In genomic region chr4:140641414-140641918, GRCm38 (mm10) we compare ENCODE assay signal across 14 mouse cellular contexts. TPM values are rescaled to one million over a fixed set of nuclear protein-coding genes. Genes with fewer than 3 reads are reported as not detected.
DNase-seq lines count a peak whose midpoint lies in the region; ATAC-seq lines count a peak whose summit lies in the region.
"Had no signal": no experiment of that assay in that cellular context is flagged by ENCODE, and none has a peak within 500 bp of the region (broad histone marks: within the 10 kb centered on the region; RNA-seq: fewer than 3 reads in every experiment).

No protein-coding gene starts in this region.

- H3K9me3 ChIP-seq in forebrain, embryonic 15.5 days: no peaks in the 10 kb centered on the region
- H3K9me3 ChIP-seq in forebrain, embryonic 11.5 days (ENCODE audit: control insufficient read depth, low read length): peaks cover 3% of the 10 kb centered on the region; the same call in 1 of the 2 replicates
- H3K9me3 ChIP-seq in midbrain, embryonic 15.5 days: no peaks in the 10 kb centered on the region
- no peaks in the 10 kb centered on the region for H3K9me3 ChIP-seq in midbrain, embryonic 16.5 days (replicated peaks; ENCODE audit: control insufficient read depth, low read length, poor library complexity, severe bottlenecking)

- ATAC-seq in forebrain, embryonic 15.5 days (replicated peaks): peak; percentile 42
- ATAC-seq in forebrain, embryonic 11.5 days (replicated peaks; ENCODE audit: low FRiP score): no peak
- ATAC-seq in midbrain, embryonic 15.5 days (replicated peaks): no peak
- ATAC-seq in midbrain, embryonic 16.5 days: no peak
- ATAC-seq in megakaryocyte, adult 5-6 weeks (ENCODE audit: poor library complexity, severe bottlenecking): no peak
- ATAC-seq: intestine, embryonic 16.5 days had no signal

- H3K27ac ChIP-seq in forebrain, embryonic 15.5 days (replicated peaks): peak overlapping the region; percentile 84
- no peak overlapping the region for H3K27ac ChIP-seq in forebrain, embryonic 11.5 days (ENCODE audit: low read depth, low read length)
- 0 out of 2 replicates have a peak overlapping the region, but pooled peaks have one; percentile 20 for H3K27ac ChIP-seq in midbrain, embryonic 15.5 days
- H3K27ac ChIP-seq in midbrain, embryonic 16.5 days (ENCODE audit: low read length): no peak overlapping the region
- H3K27ac ChIP-seq: liver, embryonic 14.5 days had no signal

- H3K4me3 ChIP-seq in forebrain, embryonic 15.5 days: no peak overlapping the region
- H3K4me3 ChIP-seq in forebrain, embryonic 11.5 days (ENCODE audit: low read depth, low read length): no peak overlapping the region
- no peak overlapping the region for H3K4me3 ChIP-seq in midbrain, embryonic 15.5 days
- H3K4me3 ChIP-seq in midbrain, embryonic 16.5 days (ENCODE audit: low read depth, low read length): no peak overlapping the region
- H3K4me3 ChIP-seq: megakaryocyte, embryonic 14.5 days had no signal

- 0 out of 2 replicates have a peak overlapping the region, but pooled peaks have one; percentile 6 for H3K9ac ChIP-seq in forebrain, embryonic 15.5 days (replicated peaks)
- H3K9ac ChIP-seq in forebrain, embryonic 11.5 days (ENCODE audit: low read length): no peak overlapping the region
- H3K9ac ChIP-seq in midbrain, embryonic 15.5 days: no peak overlapping the region
- H3K9ac ChIP-seq in midbrain, embryonic 16.5 days (ENCODE audit: low read depth, low read length): no peak overlapping the region
- H3K9ac ChIP-seq: liver, embryonic 14.5 days had no signal

- peaks cover 5% of the 10 kb centered on the region; the same call in 1 of the 2 replicates for H3K36me3 ChIP-seq in forebrain, embryonic 15.5 days
- H3K36me3 ChIP-seq in forebrain, embryonic 11.5 days (ENCODE audit: control insufficient read depth, insufficient read depth, low read length): no peaks in the 10 kb centered on the region; the same call in 1 of the 2 replicates
- no peaks in the 10 kb centered on the region for H3K36me3 ChIP-seq in midbrain, embryonic 15.5 days (replicated peaks)
- H3K36me3 ChIP-seq in midbrain, embryonic 16.5 days (ENCODE audit: control insufficient read depth, insufficient read depth, low read length): no peaks in the 10 kb centered on the region

- DNase-seq in forebrain, embryonic 11.5 days (ENCODE audit: low spot score): no peak
- DNase-seq in cerebellum, postnatal 25 days: peak; percentile 82 to 85
- DNase-seq in layer of hippocampus, postnatal 36 days: peak; percentile 61 to 67
- DNase-seq in c-Kit-positive CD71-positive TER-119-positive erythroid progenitor cells, embryonic 14.5 days (ENCODE audit: low spot score): no peak
- DNase-seq: adrenal gland, postnatal 25 days; thymus, postnatal 25 days had no signal

- H3K27me3 ChIP-seq in forebrain, embryonic 15.5 days: no peaks in the 10 kb centered on the region
- no peaks in the 10 kb centered on the region for H3K27me3 ChIP-seq in forebrain, embryonic 11.5 days (ENCODE audit: control insufficient read depth, insufficient read depth, low read length)
- no peaks in the 10 kb centered on the region for H3K27me3 ChIP-seq in midbrain, embryonic 15.5 days (replicated peaks)
- no peaks in the 10 kb centered on the region for H3K27me3 ChIP-seq in midbrain, embryonic 16.5 days (ENCODE audit: control insufficient read depth, insufficient read depth, low read depth, low read length)

- H3K4me2 ChIP-seq in forebrain, embryonic 15.5 days (replicated peaks): no peak overlapping the region
- no peak overlapping the region for H3K4me2 ChIP-seq in forebrain, embryonic 11.5 days (ENCODE audit: low read depth, low read length, severe bottlenecking)
- H3K4me2 ChIP-seq in midbrain, embryonic 15.5 days: no peak overlapping the region
- no peak overlapping the region for H3K4me2 ChIP-seq in midbrain, embryonic 16.5 days (ENCODE audit: low read length)
- H3K4me2 ChIP-seq: heart, embryonic 11.5 days had no signal

- peaks cover 48% of the 10 kb centered on the region for H3K4me1 ChIP-seq in forebrain, embryonic 15.5 days
- H3K4me1 ChIP-seq in forebrain, embryonic 11.5 days (replicated peaks; ENCODE audit: control insufficient read depth, insufficient read depth, low read length): no peaks in the 10 kb centered on the region
- peaks cover 34% of the 10 kb centered on the region for H3K4me1 ChIP-seq in midbrain, embryonic 15.5 days
- peaks cover 24% of the 10 kb centered on the region for H3K4me1 ChIP-seq in midbrain, embryonic 16.5 days (ENCODE audit: control insufficient read depth, insufficient read depth, low read length)
- H3K4me1 ChIP-seq: megakaryocyte, embryonic 14.5 days had no signal

- WGBS in forebrain, embryonic 15.5 days: 51% methylated on average over 5 of the region's 5 CpGs
- 83% methylated on average over 5 of the region's 5 CpGs for WGBS in forebrain, embryonic 11.5 days
- whole genome bisulfite sequencing in midbrain, embryonic 15.5 days: 76% methylated on average over 5 of the region's 5 CpGs
- 70% methylated on average over 5 of the region's 5 CpGs for WGBS in midbrain, embryonic 16.5 days

RNA-seq across cellular contexts. Expression of gene Arhgef10l, which starts 24.3 kb away (rescaled TPM):
- polyA plus RNA-seq in forebrain, embryonic 15.5 days (2015; fragmentation: Nextera tagmentation; extraction: Ambion mirVana): 24.5 and 26.9 TPM in 2 replicates
- polyA plus RNA-seq in forebrain, embryonic 11.5 days (2014; fragmentation: Nextera tagmentation; extraction: Ambion mirVana): 23.3 and 23.6 TPM in 2 replicates
- 30.7 and 31.5 TPM in 2 replicates for polyA plus RNA-seq in midbrain, embryonic 15.5 days (2015; fragmentation: Nextera tagmentation; extraction: Ambion mirVana)
- polyA plus RNA-seq in midbrain, embryonic 16.5 days (2015; fragmentation: Nextera tagmentation; extraction: Ambion mirVana): 24.5 and 27.8 TPM in 2 replicates
- total RNA-seq in layer of hippocampus, postnatal 36 days (2021): 10 to 100 TPM; 41.7 to 43.9 TPM
- 22.8 and 25.3 TPM in 2 replicates for total RNA-seq in megakaryocyte, adult 5-6 weeks (2015)
- 72.2 and 83.3 TPM in 2 replicates for total RNA-seq in megakaryocyte, adult 5-6 weeks (2017)

RNA-seq across cellular contexts. Expression of gene Rcc2, which starts 58.9 kb away (rescaled TPM):
- polyA plus RNA-seq in forebrain, embryonic 15.5 days (2015; fragmentation: Nextera tagmentation; extraction: Ambion mirVana): 36.1 and 51.2 TPM in 2 replicates
- polyA plus RNA-seq in forebrain, embryonic 11.5 days (2014; fragmentation: Nextera tagmentation; extraction: Ambion mirVana): 91.6 and 100 TPM in 2 replicates
- polyA plus RNA-seq in midbrain, embryonic 15.5 days (2015; fragmentation: Nextera tagmentation; extraction: Ambion mirVana): 28.1 and 34.9 TPM in 2 replicates
- 9.7 and 11.5 TPM in 2 replicates for polyA plus RNA-seq in midbrain, embryonic 16.5 days (2015; fragmentation: Nextera tagmentation; extraction: Ambion mirVana)
- total RNA-seq in layer of hippocampus, postnatal 36 days (2021): 10 to 100 TPM; 87.9 to 90.7 TPM
- total RNA-seq in megakaryocyte, adult 5-6 weeks (2015): 30.3 and 37.4 TPM in 2 replicates
- 50.8 and 57.3 TPM in 2 replicates for total RNA-seq in megakaryocyte, adult 5-6 weeks (2017)

Comparison
In these comparisons a context has a peak if more than half of its experiments do, and no peak if none do; other contexts are left out.
1. H3K27ac ChIP-seq: peak in forebrain, embryonic 15.5 days (single experiment) and midbrain, embryonic 15.5 days (single experiment); none in forebrain, embryonic 11.5 days (single experiment) and midbrain, embryonic 16.5 days (single experiment).
2. DNase-seq: peak in cerebellum, postnatal 25 days (2 of 2) and layer of hippocampus, postnatal 36 days (2 of 2); none in forebrain, embryonic 11.5 days (single experiment) and c-Kit-positive CD71-positive TER-119-positive erythroid progenitor cells, embryonic 14.5 days (single experiment).